Comparison of ENCODE assay signal across 11 mouse cellular contexts in genomic region chr9:109084922-109085321, GRCm38 (mm10). TPM values are rescaled to one million over a fixed set of nuclear protein-coding genes. Genes with fewer than 3 reads are reported as not detected.
DNase-seq lines count a peak whose midpoint lies in the region; TF ChIP-seq lines count a peak whose summit lies in the region.
"Had no signal": no experiment of that assay in that cellular context is flagged by ENCODE, and none has a peak within 500 bp of the region (broad histone marks: within the 10 kb centered on the region; RNA-seq: fewer than 3 reads in every experiment).

No protein-coding gene starts in this region.

- WGBS in heart, adult 2 months: 23% methylated on average over 2 of the region's 2 CpGs
- 31% methylated on average over 2 of the region's 2 CpGs for WGBS in spleen, adult 2 months

- TF ChIP-seq POLR2A in heart, adult 2 months (IDR thresholded peaks at IDR 0.05; ENCODE audit: insufficient read depth, low read depth, low read length): no peak
- no peak for TF ChIP-seq POLR2A in spleen, adult 2 months (IDR thresholded peaks at IDR 0.05; ENCODE audit: low read depth, low read length)

- intact Hi-C loops in heart, adult 2 months (cut with DNase I): loop anchor here (5.0 kb wide), 1 partner anchor 777 kb away; no protein-coding TSS in a partner anchor
- intact Hi-C loops in left cerebral cortex, postnatal 25 days (cut with DNase I): loop anchor here (2.0 to 5.0 kb wide), 2 partner anchors 748 to 777 kb away; partner anchors contain the start of gene Nme6

- no peak for TF ChIP-seq EP300 in heart, adult 2 months (IDR thresholded peaks at IDR 0.05; ENCODE audit: insufficient read depth, low read depth, low read length)

- no peak overlapping the region for H3K27ac ChIP-seq in heart, adult 2 months
- no peak overlapping the region for H3K27ac ChIP-seq in spleen, adult 2 months (ENCODE audit: insufficient read depth, low read length)
- H3K27ac ChIP-seq: hindbrain, embryonic 12.5 days had no signal

- H3K4me3 ChIP-seq in heart, adult 2 months: no peak overlapping the region
- no peak overlapping the region for H3K4me3 ChIP-seq in spleen, adult 2 months (ENCODE audit: extremely low read depth, insufficient read depth, insufficient read length)
- H3K4me3 ChIP-seq: hindbrain, embryonic 12.5 days had no signal

- TF ChIP-seq CTCF in heart, adult 2 months (IDR thresholded peaks at IDR 0.05): peak; percentile 60
- peak; percentile 15; the same call in 1 of the 2 replicates for TF ChIP-seq CTCF in spleen, adult 2 months (IDR thresholded peaks at IDR 0.05; ENCODE audit: extremely low read depth, insufficient read depth, insufficient read length, insufficient replicate concordance)

- DNase-seq in heart, adult 2 months: no peak
- no peak for DNase-seq in heart, adult 11 months
- no peak for DNase-seq in spleen, adult 2 months (ENCODE audit: low read depth in 1 of 2, low spot score in 2 of 2)
- DNase-seq in spleen, postnatal 36 days (ENCODE audit: low spot score in 2 of 2): no peak
- DNase-seq in embryo, embryonic 10.5 days (ENCODE audit: low spot score): peak; percentile 75
- no peak for DNase-seq in right cerebral cortex, adult 2 months (ENCODE audit: low spot score in 2 of 2)
- DNase-seq in left cerebral cortex, adult 18-20 months (ENCODE audit: low spot score in 2 of 2): no peak
- DNase-seq in left cerebral cortex, postnatal 25 days (ENCODE audit: low spot score in 2 of 2): no peak
- DNase-seq: cerebellum, adult 9-11 months; gastrocnemius, postnatal 10 days had no signal

- no peaks in the 10 kb centered on the region for H3K27me3 ChIP-seq in heart, adult 2 months (ENCODE audit: control insufficient read depth, insufficient read depth, low read length)
- H3K27me3 ChIP-seq in spleen, adult 2 months (ENCODE audit: control insufficient read depth, insufficient read depth, low read length): no peaks in the 10 kb centered on the region
- H3K27me3 ChIP-seq: hindbrain, embryonic 12.5 days had no signal

- no peak overlapping the region for H3K9ac ChIP-seq in heart, adult 2 months (ENCODE audit: low read depth, low read length)
- H3K9ac ChIP-seq: hindbrain, embryonic 12.5 days had no signal

- peaks cover 7% of the 10 kb centered on the region for H3K4me1 ChIP-seq in heart, adult 2 months (ENCODE audit: control insufficient read depth, insufficient read depth, low read length)
- peaks cover 4% of the 10 kb centered on the region; the same call in 1 of the 2 replicates for H3K4me1 ChIP-seq in spleen, adult 2 months (ENCODE audit: control insufficient read depth, insufficient read depth, insufficient read length)

- H3K36me3 ChIP-seq in heart, adult 2 months (ENCODE audit: control insufficient read depth, insufficient read depth, low read length): peaks cover 9% of the 10 kb centered on the region; the same call in 1 of the 2 replicates
- H3K36me3 ChIP-seq in spleen, adult 2 months (ENCODE audit: control insufficient read depth, insufficient read depth, low read length): peaks cover 5% of the 10 kb centered on the region

- no peaks in the 10 kb centered on the region for H3K79me2 ChIP-seq in heart, adult 2 months (replicated peaks; ENCODE audit: control insufficient read depth, insufficient read depth, low read length)

RNA-seq across cellular contexts. Expression of gene Tma7, which starts 2.5 kb away (rescaled TPM):
- total RNA-seq in heart, adult 2 months (2021): 100 to 1,000 TPM; 218 to 235 TPM
- 41.4 and 59.3 TPM in 2 replicates for polyA plus RNA-seq in heart, adult 2 months (2012; rRNA removed)
- polyA plus RNA-seq in spleen, adult 2 months (2012; rRNA removed): 10.2 and 16.4 TPM in 2 replicates
- total RNA-seq in left cerebral cortex, adult 18-20 months (2021): 100 to 1,000 TPM; 308 to 319 TPM
- total RNA-seq in left cerebral cortex, postnatal 25 days (2021): 100 to 1,000 TPM; 365 to 371 TPM

RNA-seq across cellular contexts. Expression of gene Ccdc51, which starts 2.6 kb away (rescaled TPM):
- 10 to 100 TPM; 11.1 to 11.8 TPM for total RNA-seq in heart, adult 2 months (2021)
- 7.0 and 9.2 TPM in 2 replicates for polyA plus RNA-seq in heart, adult 2 months (2012; rRNA removed)
- 5.1 and 5.2 TPM in 2 replicates for polyA plus RNA-seq in spleen, adult 2 months (2012; rRNA removed)
- 1 to 10 TPM; 8.1 to 8.7 TPM for total RNA-seq in left cerebral cortex, adult 18-20 months (2021)
- 1 to 10 TPM; 7.2 to 8.0 TPM for total RNA-seq in left cerebral cortex, postnatal 25 days (2021)

RNA-seq across cellular contexts. Expression of gene Plxnb1, which starts 10.3 kb away (rescaled TPM):
- total RNA-seq in heart, adult 2 months (2021): 10 to 100 TPM; 15.7 to 21.1 TPM
- 25.0 and 31.9 TPM in 2 replicates for polyA plus RNA-seq in heart, adult 2 months (2012; rRNA removed)
- 10.4 TPM in 2 replicates for polyA plus RNA-seq in spleen, adult 2 months (2012; rRNA removed)
- total RNA-seq in left cerebral cortex, adult 18-20 months (2021): 10 to 100 TPM; 57.1 to 58.4 TPM
- 10 to 100 TPM; 66.3 to 69.9 TPM for total RNA-seq in left cerebral cortex, postnatal 25 days (2021)

RNA-seq across cellular contexts. Expression of gene Atrip, which starts 11.0 kb away (rescaled TPM):
- total RNA-seq in heart, adult 2 months (2021): 1 to 10 TPM; 8.0 to 9.0 TPM
- polyA plus RNA-seq in heart, adult 2 months (2012; rRNA removed): 10.0 and 13.9 TPM in 2 replicates
- polyA plus RNA-seq in spleen, adult 2 months (2012; rRNA removed): 16.2 and 17.0 TPM in 2 replicates
- 10 to 100 TPM; 25.3 to 29.7 TPM for total RNA-seq in left cerebral cortex, adult 18-20 months (2021)
- total RNA-seq in left cerebral cortex, postnatal 25 days (2021): 10 to 100 TPM; 25.8 to 28.5 TPM

RNA-seq across cellular contexts. Expression of gene Trex1, which starts 25.4 kb away (rescaled TPM):
- 10 to 100 TPM; 12.6 to 13.3 TPM for total RNA-seq in heart, adult 2 months (2021)
- 45.8 and 55.2 TPM in 2 replicates for polyA plus RNA-seq in heart, adult 2 months (2012; rRNA removed)
- 137 and 262 TPM in 2 replicates for polyA plus RNA-seq in spleen, adult 2 months (2012; rRNA removed)
- total RNA-seq in left cerebral cortex, adult 18-20 months (2021): 10 to 100 TPM; 13.4 to 13.7 TPM
- total RNA-seq in left cerebral cortex, postnatal 25 days (2021): 10 to 100 TPM; 12.7 to 13.0 TPM
